Mouse (Mus musculus): ENCODE data around the gene Usp8. TPM values are rescaled to one million over a fixed set of nuclear protein-coding genes. Genes with fewer than 3 reads are reported as not detected.

Gene Usp8
- total RNA-seq, 2 experiments from 2014 or later, result 28.8 to 30.3 TPM

Other genes starting within 250 kb of the Usp8 start
- under 1 TPM; 0.29 to 0.36 TPM for gene Atp8b4, start 206.7 kb upstream of the Usp8 start, total RNA-seq (2021)
- gene Slc27a2, start 154.9 kb upstream of the Usp8 start, total RNA-seq (2021), result not detected
- 1 to 10 TPM; 1.9 to 2.4 TPM for gene Hdc, start 88.0 kb upstream of the Usp8 start, total RNA-seq (2021)
- gene Gabpb1, start 31.0 kb upstream of the Usp8 start, total RNA-seq (2021), result 10 to 100 TPM; 25.7 to 30.0 TPM
- gene Usp50, start 76.1 kb downstream of the Usp8 start, total RNA-seq (2021), result not detected
- 10 to 100 TPM; 56.5 to 62.5 TPM for gene Trpm7, start 168.9 kb downstream of the Usp8 start, total RNA-seq (2021)
- gene Sppl2a, start 225.9 kb downstream of the Usp8 start, total RNA-seq (2021), result 10 to 100 TPM; 43.5 to 49.9 TPM

Data from heart, postnatal 4 days (tissue).